Mouse (Mus musculus) hindbrain, embryonic 16.5 days (tissue): ENCODE results near the gene Bad. TPM values are rescaled to one million over a fixed set of nuclear protein-coding genes. Genes with fewer than 3 reads are reported as not detected.

ENCODE experiments used
- ATAC-seq: fragments of 200-750 bp; cut with Nextera tagmentation; 2 replicates; pipeline ENCODE4 v1.8.0; 2017; ENCODE audit warnings: moderate TSS enrichment, moderate library complexity
- H3K27ac ChIP-seq: fragments of 300-500 bp; sonication (generic); 2 replicates; pipeline ENCODE4 v1.5.1; 2014; ENCODE audit warnings: low read depth, mild to moderate bottlenecking, control low read depth, low read length, moderate library complexity
- H3K27me3 ChIP-seq: fragments of 300-500 bp; sonication (generic); replicated peaks from 2 replicates; pipeline ENCODE4 v1.6.1; 2014; ENCODE audit warnings: low read length; ENCODE audit not compliant: control insufficient read depth, insufficient read depth
- H3K36me3 ChIP-seq: fragments of 300-500 bp; sonication (generic); 2 replicates; pipeline ENCODE4 v1.6.1; 2014; ENCODE audit warnings: mild to moderate bottlenecking, low read length, moderate library complexity, mixed read lengths; ENCODE audit not compliant: control insufficient read depth, insufficient read depth
- H3K4me1 ChIP-seq: fragments of 300-500 bp; sonication (generic); 2 replicates; pipeline ENCODE4 v1.6.1; 2014; ENCODE audit warnings: low read depth, low read length; ENCODE audit not compliant: control insufficient read depth, insufficient read depth
- H3K4me2 ChIP-seq: fragments of 300-500 bp; sonication (generic); 2 replicates; pipeline ENCODE4 v1.6.1; 2014; ENCODE audit warnings: mild to moderate bottlenecking, low read length, control low read depth, moderate library complexity
- H3K4me3 ChIP-seq: fragments of 300-500 bp; sonication (generic); 2 replicates; pipeline ENCODE4 v1.5.1; 2014; ENCODE audit warnings: mild to moderate bottlenecking, low read length, control low read depth, moderate library complexity
- H3K9ac ChIP-seq: fragments of 300-500 bp; sonication (generic); 2 replicates; pipeline ENCODE4 v1.6.1; 2014; ENCODE audit warnings: low read depth, mild to moderate bottlenecking, control low read depth, low read length, moderate library complexity
- H3K9me3 ChIP-seq: fragments of 300-500 bp; sonication (generic); 2 replicates; pipeline ENCODE4 v1.6.1; 2014; ENCODE audit warnings: mild to moderate bottlenecking, low read length, moderate library complexity; ENCODE audit not compliant: control insufficient read depth
- WGBS: fragments of 180-500 bp; shearing (Covaris S2); extraction: QIAGEN DNeasy Blood & Tissue Kit; methylation state at CpG from one replicate; pipeline ENCODE4 v1.1.7; 2014; 5-methylcytosine and 5-hydroxymethylcytosine counted together
- polyA plus RNA-seq: library from polyadenylated mRNA; unstranded; fragments of >200 nt; fragmentation: Nextera tagmentation; extraction: Ambion mirVana; gene quantifications from 2 replicates; pipeline ENCODE4 v1.2.1, GENCODE M21; 2015

Bad gene
- polyA plus RNA-seq, 1 experiment from 2014 or later, result 109 TPM

DNA sequence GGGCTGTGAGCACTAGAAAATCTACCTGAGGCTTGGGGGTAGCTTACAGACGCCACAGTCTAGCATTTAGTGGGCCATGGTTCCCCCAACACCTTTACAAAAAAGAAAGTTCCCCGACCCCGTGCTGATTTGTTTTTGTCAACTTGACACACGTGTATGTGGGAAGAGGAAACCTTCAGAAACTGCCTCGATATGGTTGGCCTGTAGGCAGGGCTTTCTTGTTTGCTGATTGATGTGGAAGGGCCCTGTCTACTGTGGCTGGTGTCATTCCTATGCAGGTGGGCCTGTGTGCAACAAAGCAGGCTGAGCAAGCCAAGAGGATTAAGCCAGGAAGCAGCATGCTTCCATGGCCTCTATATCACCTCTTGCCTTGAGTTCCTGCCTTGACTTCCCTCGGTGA, 28.6 kb upstream of the Bad start:
- H3K9me3 ChIP-seq, result no peaks in the 10 kb centered on the region
- ATAC-seq, result no peak
- H3K27me3 ChIP-seq, result no peaks in the 10 kb centered on the region
- no peak overlapping the region for H3K27ac ChIP-seq
- H3K36me3 ChIP-seq, result peaks cover 21% of the 10 kb centered on the region
- peaks cover 17% of the 10 kb centered on the region for H3K4me1 ChIP-seq
- 87% methylated on average over 6 of the region's 6 CpGs for WGBS
- no peak overlapping the region for H3K4me3 ChIP-seq
- H3K4me2 ChIP-seq, result no peak overlapping the region
- H3K9ac ChIP-seq, result no peak overlapping the region

DNA sequence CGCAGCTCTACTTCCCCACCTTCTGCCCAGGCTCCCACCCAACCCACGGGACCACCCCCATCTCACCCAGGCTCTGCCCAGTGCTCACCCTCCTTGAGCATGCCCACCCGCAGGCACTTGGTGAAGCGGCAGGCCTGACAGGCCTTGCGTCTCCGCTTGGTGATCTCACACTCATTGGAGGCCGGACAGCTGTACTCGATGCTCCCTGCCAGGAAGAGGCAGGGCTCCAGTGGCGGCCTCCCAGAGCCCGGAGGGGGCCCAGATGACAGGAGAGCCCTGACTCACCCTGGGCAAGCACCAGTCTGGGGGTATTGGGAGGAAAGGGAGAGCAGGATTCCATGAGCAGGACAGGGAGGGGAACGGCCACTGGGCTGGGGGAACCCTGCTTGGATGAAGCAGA, 27.7 kb upstream of the Bad start:
- WGBS, result 90% methylated on average over 11 of the region's 11 CpGs
- ATAC-seq, result no peak
- H3K9ac ChIP-seq, result no peak overlapping the region
- H3K4me2 ChIP-seq, result no peak overlapping the region
- H3K36me3 ChIP-seq, result peaks cover 21% of the 10 kb centered on the region
- H3K27ac ChIP-seq, result no peak overlapping the region
- peaks cover 8% of the 10 kb centered on the region for H3K4me1 ChIP-seq
- H3K9me3 ChIP-seq, result no peaks in the 10 kb centered on the region
- no peaks in the 10 kb centered on the region for H3K27me3 ChIP-seq
- H3K4me3 ChIP-seq, result no peak overlapping the region

DNA sequence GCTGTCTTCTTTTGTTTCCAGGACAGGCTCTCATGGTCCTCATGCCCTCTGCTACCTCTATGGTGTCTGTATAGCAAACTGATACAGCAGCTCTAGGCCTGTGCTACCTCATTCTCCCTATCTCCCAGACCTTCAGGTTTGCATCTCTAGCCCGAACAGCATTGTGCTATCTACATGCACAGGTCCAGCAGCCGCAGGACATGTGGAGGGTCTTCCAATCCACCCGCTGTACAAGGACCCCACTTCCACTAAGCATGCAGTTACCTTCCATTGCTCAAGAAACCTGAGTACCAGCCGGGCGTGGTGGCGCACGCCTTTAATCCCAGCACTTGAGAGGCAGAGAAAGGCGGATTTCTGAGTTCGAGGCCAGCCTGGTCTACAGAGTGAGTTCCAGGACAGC, 27.1 kb upstream of the Bad start:
- WGBS, result 94% methylated on average over 9 of the region's 9 CpGs
- ATAC-seq, result no peak
- Histone ChIP-seq H3K36me3 (peaks cover 21% of the 10 kb centered on the region), H3K9me3 (no peaks in the 10 kb centered on the region), H3K4me2 (no peak overlapping the region), H3K27ac (no peak overlapping the region), H3K4me1 (peaks cover 8% of the 10 kb centered on the region), H3K9ac (no peak overlapping the region), H3K4me3 (no peak overlapping the region), H3K27me3 (no peaks in the 10 kb centered on the region)

GRCm38 (mm10) chr19:6915276-6915675, 26.4 kb upstream of the Bad start:
- ATAC-seq, result no peak
- Histone ChIP-seq H3K4me3 (no peak overlapping the region), H3K9ac (no peak overlapping the region), H3K4me2 (no peak overlapping the region), H3K9me3 (no peaks in the 10 kb centered on the region), H3K36me3 (peaks cover 21% of the 10 kb centered on the region), H3K27me3 (no peaks in the 10 kb centered on the region), H3K27ac (no peak overlapping the region), H3K4me1 (peaks cover 13% of the 10 kb centered on the region)
- 90% methylated on average over 4 of the region's 4 CpGs for whole genome bisulfite sequencing

DNA sequence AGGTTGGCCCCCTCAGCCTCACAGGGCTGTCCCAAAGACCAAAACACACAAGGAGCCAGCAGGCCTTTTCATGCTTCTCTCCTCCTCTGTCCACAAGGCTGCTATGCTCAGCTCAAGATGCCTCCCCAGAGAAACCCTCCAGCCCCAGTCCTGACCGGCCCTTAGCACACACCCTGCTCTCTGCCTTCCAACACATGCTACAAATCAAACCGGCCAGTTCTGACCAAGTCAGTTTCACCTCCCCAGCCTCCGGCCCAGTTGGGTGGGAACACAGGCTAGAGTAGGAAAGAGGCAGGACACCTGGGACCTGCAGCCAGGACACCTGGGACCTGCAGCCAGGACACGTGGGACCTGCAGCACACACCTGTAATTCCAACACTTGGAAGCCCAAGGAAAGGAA, 25.2 kb upstream of the Bad start:
- Histone ChIP-seq H3K27ac (no peak overlapping the region), H3K4me1 (peaks cover 14% of the 10 kb centered on the region), H3K9ac (no peak overlapping the region), H3K9me3 (no peaks in the 10 kb centered on the region), H3K36me3 (peaks cover 18% of the 10 kb centered on the region), H3K27me3 (no peaks in the 10 kb centered on the region), H3K4me3 (no peak overlapping the region), H3K4me2 (no peak overlapping the region)
- WGBS, result 85% methylated on average over 4 of the region's 4 CpGs
- no peak for ATAC-seq

DNA sequence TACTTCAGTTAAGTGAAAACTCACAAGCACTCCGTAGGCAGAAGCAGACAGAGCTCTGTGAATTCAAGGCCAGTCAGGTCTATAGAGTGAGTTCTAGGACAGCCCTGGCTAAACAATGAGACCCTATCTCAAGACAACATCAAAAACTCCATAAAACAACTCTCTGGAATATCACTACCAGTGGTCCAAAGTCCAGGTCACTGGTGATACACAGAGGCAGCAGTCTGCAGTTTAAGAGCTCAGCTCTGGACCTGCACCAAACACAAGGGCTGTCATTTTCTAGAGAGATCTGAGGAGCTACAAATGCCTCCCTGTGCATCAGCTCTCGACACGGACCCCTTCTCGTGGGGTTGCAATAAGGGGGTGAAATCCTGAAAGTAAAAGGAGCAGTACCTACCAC, 23.3 kb upstream of the Bad start:
- H3K27me3 ChIP-seq, result peaks cover 4% of the 10 kb centered on the region; the same call in 1 of the 2 replicates
- no peak overlapping the region for H3K9ac ChIP-seq
- ATAC-seq, result no peak
- WGBS, result 93% methylated on average over 4 of the region's 4 CpGs
- no peak overlapping the region for H3K27ac ChIP-seq
- no peak overlapping the region for H3K4me3 ChIP-seq
- H3K9me3 ChIP-seq, result no peaks in the 10 kb centered on the region
- H3K4me1 ChIP-seq, result peaks cover 13% of the 10 kb centered on the region
- peaks cover under 1% of the 10 kb centered on the region for H3K36me3 ChIP-seq
- H3K4me2 ChIP-seq, result no peak overlapping the region

GRCm38 (mm10) chr19:6919431-6919830, 22.2 kb upstream of the Bad start:
- H3K9ac ChIP-seq, result no peak overlapping the region
- no peak for ATAC-seq

DNA sequence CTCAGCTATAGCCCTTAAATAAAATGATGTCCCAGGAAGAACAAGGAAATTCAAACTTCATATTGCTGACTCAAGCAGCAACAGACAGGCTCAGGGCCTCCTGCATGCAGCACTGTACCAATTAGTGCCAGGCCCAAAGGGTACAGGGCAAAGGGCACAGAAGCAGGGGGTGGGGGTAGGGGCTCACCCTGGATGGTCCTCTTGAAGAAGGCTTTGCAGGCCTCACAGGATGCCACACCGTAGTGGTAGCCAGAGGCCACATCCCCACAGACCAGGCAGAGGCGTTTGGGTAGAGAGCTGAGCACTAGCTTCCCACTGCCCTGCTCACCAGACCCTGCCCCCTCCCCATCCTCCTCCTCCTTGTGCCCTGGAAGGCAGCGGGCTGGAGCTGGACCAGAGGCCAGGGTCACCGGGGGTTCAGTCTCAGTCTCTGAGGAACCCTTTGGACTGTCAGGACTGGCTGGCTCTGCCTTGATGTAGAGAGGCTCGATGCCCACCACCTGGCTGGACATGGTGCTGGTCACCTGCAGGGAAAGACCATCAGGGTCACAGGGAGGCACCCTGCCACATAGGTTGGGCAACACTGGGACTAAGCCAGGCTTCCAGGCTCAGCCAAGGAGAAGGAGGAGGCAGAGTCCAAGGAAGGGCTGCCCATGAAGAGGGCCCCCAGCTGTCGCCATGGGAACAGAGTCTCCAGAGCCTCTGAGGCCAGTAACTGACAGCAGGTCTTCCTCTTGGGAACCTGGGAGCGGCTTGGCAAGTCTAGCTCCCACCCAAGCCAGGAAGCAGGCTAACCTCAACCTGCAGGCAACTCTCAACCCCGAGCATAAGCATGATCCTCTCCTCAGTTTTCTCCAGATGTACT, 21.6 kb upstream of the Bad start:
- H3K4me1 ChIP-seq, result peaks cover 19% of the 10 kb centered on the region
- WGBS, result 34% methylated on average over 8 of the region's 8 CpGs
- peak overlapping the region; percentile 95 for H3K9ac ChIP-seq
- ATAC-seq, result no peak
- H3K4me2 ChIP-seq, result peak overlapping the region; percentile 86
- no peaks in the 10 kb centered on the region for H3K36me3 ChIP-seq
- peak overlapping the region; percentile 2; the same call in 1 of the 2 replicates for H3K27ac ChIP-seq
- H3K27me3 ChIP-seq, result peaks cover 18% of the 10 kb centered on the region
- no peaks in the 10 kb centered on the region for H3K9me3 ChIP-seq
- H3K4me3 ChIP-seq, result peak overlapping the region; percentile 87

More at GRCm38 (mm10) chr19:6919431-6919830, 22.2 kb upstream of the Bad start:
- Histone ChIP-seq H3K4me1 (peaks cover 13% of the 10 kb centered on the region), H3K4me2 (no peak overlapping the region), H3K36me3 (no peaks in the 10 kb centered on the region), H3K27ac (no peak overlapping the region), H3K27me3 (peaks cover 11% of the 10 kb centered on the region), H3K9me3 (no peaks in the 10 kb centered on the region), H3K4me3 (no peak overlapping the region)

- Histone ChIP-seq H3K36me3 (no peaks in the 10 kb centered on the region), H3K27ac (peak overlapping the region; percentile 87), H3K4me1 (peaks cover 22% of the 10 kb centered on the region), H3K4me2 (peak overlapping the region; percentile 86), H3K9ac (peak overlapping the region; percentile 95), H3K27me3 (peaks cover 27% of the 10 kb centered on the region), H3K4me3 (peak overlapping the region; percentile 87), H3K9me3 (no peaks in the 10 kb centered on the region)
- no peak; the same call in 1 of the 2 replicates for ATAC-seq
- 2% methylated on average over 31 of the region's 48 CpGs for WGBS
Observed at GRCm38 (mm10) chr19:6920741-6921636, 20.7 kb upstream of the Bad start.
